Mouse (Mus musculus): ENCODE data around the gene Gnb1l. TPM values are rescaled to one million over a fixed set of nuclear protein-coding genes. Genes with fewer than 3 reads are reported as not detected.

Gene Gnb1l
- total RNA-seq, 1 experiment = 10.9 TPM

GRCm38 (mm10) chr16:18484386-18484785 lies 14.1 kb upstream of the Gnb1l start:
- Histone ChIP-seq H3K9me3 (ENCODE audit: control insufficient read depth, insufficient read depth, low read depth, low read length) (no peaks in the 10 kb centered on the region), H3K27ac (ENCODE audit: insufficient read depth, low read depth, low read length, poor library complexity, severe bottlenecking) (no peak overlapping the region; the same call in 1 of the 2 replicates), H3K36me3 (ENCODE audit: control insufficient read depth, insufficient read depth, low read length, poor library complexity, severe bottlenecking) (no peaks in the 10 kb centered on the region), H3K9ac (ENCODE audit: insufficient read depth, low read depth, low read length, poor library complexity, severe bottlenecking) (no peak overlapping the region), H3K4me1 (ENCODE audit: control insufficient read depth in 2 of 2, insufficient read depth in 2 of 2, low read length in 2 of 2, poor library complexity in 1 of 2) (peaks cover 9 to 42% of the 10 kb centered on the region in 2 experiments), H3K4me3 (ENCODE audit: insufficient read depth in 1 of 2, low read depth in 1 of 2, low read length in 2 of 2, poor library complexity in 1 of 2, severe bottlenecking in 1 of 2) (no peak overlapping the region)
- TF ChIP-seq MAFK (IDR thresholded peaks at IDR 0.05; ENCODE audit: insufficient read depth, low read depth, low read length) = no peak
- no peak for TF ChIP-seq ZNF384 (IDR thresholded peaks at IDR 0.05; ENCODE audit: low read depth, low read length)
- TF ChIP-seq HCFC1 (IDR thresholded peaks at IDR 0.05; ENCODE audit: borderline replicate concordance, insufficient read depth, low read length) = no peak
- TF ChIP-seq ZC3H11A (IDR thresholded peaks at IDR 0.05; ENCODE audit: borderline replicate concordance, low read depth, low read length) = no peak
- TF ChIP-seq CHD2 (IDR thresholded peaks at IDR 0.05; ENCODE audit: low read depth, low read length) = no peak
- DNase-seq (ENCODE audit: low read depth, low spot score) = no peak
- in situ Hi-C loops (cut with MboI; ENCODE audit: low sequenced_read_pairs in 2 of 2, unreplicated experiment in 2 of 2) = no loop called here

GRCm38 (mm10) chr16:18484794-18485435 lies 13.6 kb upstream of the Gnb1l start:
- Histone ChIP-seq H3K36me3 (ENCODE audit: control insufficient read depth, insufficient read depth, low read length, poor library complexity, severe bottlenecking) (no peaks in the 10 kb centered on the region), H3K27ac (ENCODE audit: insufficient read depth, low read depth, low read length, poor library complexity, severe bottlenecking) (peak overlapping the region; percentile 29; the same call in 1 of the 2 replicates), H3K4me1 (ENCODE audit: control insufficient read depth in 2 of 2, insufficient read depth in 2 of 2, low read length in 2 of 2, poor library complexity in 1 of 2) (peaks cover 8 to 40% of the 10 kb centered on the region in 2 experiments), H3K4me3 (ENCODE audit: insufficient read depth in 1 of 2, low read depth in 1 of 2, low read length in 2 of 2, poor library complexity in 1 of 2, severe bottlenecking in 1 of 2) (no peak overlapping the region), H3K9ac (ENCODE audit: insufficient read depth, low read depth, low read length, poor library complexity, severe bottlenecking) (no peak overlapping the region), H3K9me3 (ENCODE audit: control insufficient read depth, insufficient read depth, low read depth, low read length) (no peaks in the 10 kb centered on the region)
- DNase-seq (ENCODE audit: low read depth, low spot score) = peak; percentile 40
- in situ Hi-C loops (cut with MboI; ENCODE audit: low sequenced_read_pairs in 2 of 2, unreplicated experiment in 2 of 2) = no loop called here
- TF ChIP-seq CHD2 (IDR thresholded peaks at IDR 0.05; ENCODE audit: low read depth, low read length) = no peak
- TF ChIP-seq HCFC1 (IDR thresholded peaks at IDR 0.05; ENCODE audit: borderline replicate concordance, insufficient read depth, low read length) = no peak
- no peak for TF ChIP-seq MAFK (IDR thresholded peaks at IDR 0.05; ENCODE audit: insufficient read depth, low read depth, low read length)
- no peak for TF ChIP-seq ZNF384 (IDR thresholded peaks at IDR 0.05; ENCODE audit: low read depth, low read length)
- no peak for TF ChIP-seq ZC3H11A (IDR thresholded peaks at IDR 0.05; ENCODE audit: borderline replicate concordance, low read depth, low read length)

DNA sequence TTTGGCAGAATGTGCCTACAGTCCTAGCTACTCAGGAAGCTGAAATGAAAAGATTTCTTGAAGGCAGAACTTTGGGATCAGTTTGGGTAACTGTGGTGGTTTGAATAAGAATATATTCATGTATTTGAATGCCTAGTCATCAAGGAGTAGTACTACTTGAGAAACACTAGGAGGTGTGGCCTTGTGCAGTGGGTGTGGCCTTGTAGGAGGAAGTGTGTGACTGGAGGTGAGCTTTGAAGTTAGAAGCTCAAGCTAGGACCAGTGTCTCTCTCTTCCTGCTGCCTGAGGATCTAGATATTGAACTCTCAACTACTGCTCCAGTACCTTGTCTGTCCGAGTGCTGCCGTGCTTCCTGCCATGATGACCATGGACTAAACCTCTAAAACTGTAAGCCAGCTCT lies 12.4 kb upstream of the Gnb1l start:
- DNase-seq (ENCODE audit: low read depth, low spot score) = no peak
- Histone ChIP-seq H3K9ac (ENCODE audit: insufficient read depth, low read depth, low read length, poor library complexity, severe bottlenecking) (no peak overlapping the region), H3K4me1 (ENCODE audit: control insufficient read depth in 2 of 2, insufficient read depth in 2 of 2, low read length in 2 of 2, poor library complexity in 1 of 2) (peaks cover 9 to 31% of the 10 kb centered on the region in 2 experiments), H3K36me3 (ENCODE audit: control insufficient read depth, insufficient read depth, low read length, poor library complexity, severe bottlenecking) (no peaks in the 10 kb centered on the region), H3K9me3 (ENCODE audit: control insufficient read depth, insufficient read depth, low read depth, low read length) (no peaks in the 10 kb centered on the region), H3K27ac (ENCODE audit: insufficient read depth, low read depth, low read length, poor library complexity, severe bottlenecking) (no peak overlapping the region), H3K4me3 (ENCODE audit: insufficient read depth in 1 of 2, low read depth in 1 of 2, low read length in 2 of 2, poor library complexity in 1 of 2, severe bottlenecking in 1 of 2) (no peak overlapping the region)
- in situ Hi-C loops (cut with MboI; ENCODE audit: low sequenced_read_pairs in 2 of 2, unreplicated experiment in 2 of 2) = no loop called here
- TF ChIP-seq CHD2 (IDR thresholded peaks at IDR 0.05; ENCODE audit: low read depth, low read length) = no peak
- TF ChIP-seq HCFC1 (IDR thresholded peaks at IDR 0.05; ENCODE audit: borderline replicate concordance, insufficient read depth, low read length) = no peak
- TF ChIP-seq MAFK (IDR thresholded peaks at IDR 0.05; ENCODE audit: insufficient read depth, low read depth, low read length) = no peak
- no peak for TF ChIP-seq ZC3H11A (IDR thresholded peaks at IDR 0.05; ENCODE audit: borderline replicate concordance, low read depth, low read length)

DNA sequence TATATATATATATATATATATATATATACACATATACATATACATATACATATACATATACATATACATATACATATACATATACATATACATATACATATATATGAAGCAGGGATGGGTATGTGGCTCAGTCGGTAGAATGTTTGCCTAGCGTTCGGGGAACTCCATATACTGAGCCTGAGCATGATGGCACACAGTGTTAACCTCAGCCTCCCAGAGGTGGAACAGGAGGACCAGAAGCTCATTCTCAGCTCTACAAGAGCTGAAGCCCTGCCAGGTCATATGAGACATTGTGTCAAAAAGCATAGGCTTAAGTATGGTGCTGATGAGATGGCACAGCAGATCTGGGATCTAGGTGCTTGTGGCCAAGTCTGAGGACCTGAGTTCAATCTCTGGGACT lies 8.2 kb upstream of the Gnb1l start:
- H3K9ac ChIP-seq (ENCODE audit: insufficient read depth, low read depth, low read length, poor library complexity, severe bottlenecking) = no peak overlapping the region
- no peak overlapping the region for H3K27ac ChIP-seq (ENCODE audit: insufficient read depth, low read depth, low read length, poor library complexity, severe bottlenecking)
- H3K4me3 ChIP-seq (ENCODE audit: insufficient read depth in 1 of 2, low read depth in 1 of 2, low read length in 2 of 2, poor library complexity in 1 of 2, severe bottlenecking in 1 of 2) = no peak overlapping the region
- in situ Hi-C loops (cut with MboI; ENCODE audit: low sequenced_read_pairs in 2 of 2, unreplicated experiment in 2 of 2) = no loop called here
- no peaks in the 10 kb centered on the region for H3K36me3 ChIP-seq (ENCODE audit: control insufficient read depth, insufficient read depth, low read length, poor library complexity, severe bottlenecking)
- no peak for DNase-seq (ENCODE audit: low read depth, low spot score)
- H3K9me3 ChIP-seq (ENCODE audit: control insufficient read depth, insufficient read depth, low read depth, low read length) = no peaks in the 10 kb centered on the region
- no peak for TF ChIP-seq ZNF384 (IDR thresholded peaks at IDR 0.05; ENCODE audit: low read depth, low read length)
- TF ChIP-seq ZC3H11A (IDR thresholded peaks at IDR 0.05; ENCODE audit: borderline replicate concordance, low read depth, low read length) = no peak
- no peak for TF ChIP-seq MAFK (IDR thresholded peaks at IDR 0.05; ENCODE audit: insufficient read depth, low read depth, low read length)
- TF ChIP-seq CHD2 (IDR thresholded peaks at IDR 0.05; ENCODE audit: low read depth, low read length) = no peak
- TF ChIP-seq HCFC1 (IDR thresholded peaks at IDR 0.05; ENCODE audit: borderline replicate concordance, insufficient read depth, low read length) = no peak
- peaks cover 5 to 7% of the 10 kb centered on the region in 2 experiments for H3K4me1 ChIP-seq (ENCODE audit: control insufficient read depth in 2 of 2, insufficient read depth in 2 of 2, low read length in 2 of 2, poor library complexity in 1 of 2)
